Mouse (Mus musculus) adrenal gland, postnatal 14 days (tissue): ENCODE measurements at regions not wholly inside any gene's neighbourhood (a gene's known extent, or its start where the extent isn't known, plus 50 kb on each side); places are given as distances from the start of the nearest gene placed in this dataset.

Experiments used
- DNase-seq: peaks from one replicate; pipeline ENCODE4 v3.0.0; 2021; ENCODE audit warnings: mixed read lengths

DNA sequence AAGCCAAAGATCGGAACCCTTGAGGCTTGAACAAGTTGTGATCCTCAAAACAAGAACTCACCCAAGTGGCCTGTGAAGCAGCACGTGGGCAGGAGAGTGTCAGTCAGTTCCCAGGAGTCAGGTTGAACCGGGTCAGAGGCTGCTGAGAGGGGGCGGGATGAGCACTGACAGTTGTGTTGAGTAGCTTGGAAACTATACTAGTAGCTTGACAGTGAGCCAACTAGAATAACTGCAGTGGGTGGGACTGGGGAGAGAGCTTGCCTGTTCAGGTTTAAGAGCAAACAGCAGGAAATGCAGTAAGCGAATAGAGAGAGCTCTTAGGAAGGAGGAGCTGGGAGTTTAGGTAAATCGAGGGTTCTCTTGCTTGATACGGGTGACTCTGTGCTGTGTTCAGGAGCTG, 61.0 kb upstream of the Syt6 start:
- no peak for DNase-seq

DNA sequence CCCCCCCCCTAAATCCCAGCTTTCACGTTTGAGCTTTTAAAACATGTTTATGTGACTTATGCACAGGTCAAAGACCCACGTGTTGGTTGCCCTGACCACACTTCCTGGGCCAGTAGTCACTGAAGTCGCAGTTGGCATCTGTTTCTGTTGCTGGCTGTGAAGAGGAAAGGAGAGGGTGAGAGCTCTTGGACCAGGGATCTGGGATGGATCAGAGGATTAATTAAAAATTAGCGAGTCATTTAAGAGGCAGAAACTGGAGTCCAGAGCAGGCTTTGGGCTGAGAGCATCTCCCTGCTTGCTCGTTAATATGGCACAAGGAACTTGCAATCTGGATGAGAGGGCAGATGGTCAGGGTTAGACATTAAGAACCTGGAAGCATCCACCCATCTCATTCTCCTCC, 59.1 kb upstream of the Syt6 start:
- no peak for DNase-seq

DNA sequence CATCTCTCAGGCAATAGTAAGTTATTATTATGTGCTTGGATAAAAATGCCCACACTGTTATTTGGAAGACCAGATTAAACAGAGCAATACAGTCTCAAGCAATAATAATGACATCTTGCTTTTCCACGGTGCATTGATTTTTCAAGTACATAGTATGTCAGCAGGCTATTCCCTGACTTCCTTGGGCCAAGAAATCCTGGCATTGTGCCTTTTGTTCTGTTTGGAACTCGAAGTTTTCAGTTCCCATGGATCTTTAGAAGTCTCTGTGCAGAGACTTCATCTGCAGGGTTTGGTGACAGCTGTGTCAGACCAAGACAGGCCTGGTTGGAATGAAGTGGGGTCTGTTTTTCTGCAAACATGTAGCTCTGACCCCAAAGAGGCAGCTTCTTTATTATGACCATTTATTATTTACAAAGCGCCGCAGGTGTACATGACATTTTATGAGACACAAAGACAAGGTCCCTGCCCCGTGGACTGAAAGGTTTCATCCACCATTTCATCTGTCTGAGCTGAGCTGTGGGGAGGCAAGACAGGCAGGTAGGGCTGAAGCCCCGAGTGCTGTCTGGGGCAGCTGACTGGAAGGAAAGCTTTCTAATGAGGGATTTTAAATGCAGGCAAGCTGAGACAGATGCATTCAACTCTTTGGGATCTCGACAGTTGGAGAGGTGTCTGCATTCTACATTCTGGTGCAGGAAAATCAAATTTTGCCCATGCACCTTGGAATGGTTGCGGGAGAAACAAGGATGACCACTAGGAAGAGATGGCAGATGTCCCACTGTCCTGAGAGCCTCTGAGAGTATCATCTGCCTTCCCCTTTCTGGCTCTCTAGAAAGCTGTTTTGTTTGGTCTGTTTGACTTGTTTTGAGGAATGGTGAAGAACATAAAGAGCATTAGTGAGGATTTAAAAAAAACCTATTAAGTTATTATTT, 57.4 kb upstream of the Syt6 start:
- no peak for DNase-seq

DNA sequence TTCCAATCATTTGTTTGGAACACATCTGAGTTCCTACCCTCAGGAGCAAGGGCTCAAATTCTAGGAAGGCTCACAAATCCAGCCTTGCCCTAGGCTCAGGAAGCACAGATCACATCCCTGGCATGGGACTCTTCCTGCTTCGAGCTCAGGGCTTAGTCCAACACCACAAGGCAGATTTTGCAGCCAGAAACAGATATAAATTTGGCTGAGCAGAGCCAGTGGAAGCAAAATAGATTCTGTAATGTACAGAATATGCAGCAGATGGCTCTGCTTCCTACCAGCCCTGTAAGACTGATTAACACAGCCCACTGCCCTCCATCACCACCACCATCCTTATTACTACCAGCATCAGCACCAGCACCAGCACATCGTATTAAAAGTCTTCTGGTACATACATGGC, 56.4 kb upstream of the Syt6 start:
- no peak for DNase-seq
